Mouse (Mus musculus): ENCODE results near the gene Hsfy2. TPM values are rescaled to one million over a fixed set of nuclear protein-coding genes. Genes with fewer than 3 reads are reported as not detected.

Hsfy2 gene
- polyA plus RNA-seq, 1 experiment from 2014 or later = not detected

- H3K4me2 ChIP-seq (replicated peaks; ENCODE audit: low read depth, low read length) = no peak overlapping the region
- WGBS = 42% methylated on average over 8 of the region's 8 CpGs
- H3K36me3 ChIP-seq (ENCODE audit: insufficient read depth, low read length) = no peaks in the 10 kb centered on the region
- no peak overlapping the region for H3K27ac ChIP-seq (ENCODE audit: low read length)
- DNase-seq (ENCODE audit: low spot score) (no peak), ATAC-seq (no peak)
- H3K4me1 ChIP-seq (ENCODE audit: insufficient read depth, low read depth, low read length) = no peaks in the 10 kb centered on the region
- no peaks in the 10 kb centered on the region for H3K27me3 ChIP-seq (replicated peaks; ENCODE audit: insufficient read depth, low read length)
- H3K9ac ChIP-seq (replicated peaks; ENCODE audit: low read depth) = no peak overlapping the region
- H3K9me3 ChIP-seq (ENCODE audit: low read length) = no peaks in the 10 kb centered on the region
- no peak for TF ChIP-seq CTCF (IDR thresholded peaks at IDR 0.05)
- TF ChIP-seq EP300 (IDR thresholded peaks at IDR 0.05) = no peak
- H3K4me3 ChIP-seq (ENCODE audit: low read depth, low read length) = no peak overlapping the region
These were observed 34.2 kb upstream of the Hsfy2 start for GRCm38 (mm10) chr1:56671241-56671945.

- DNase-seq (ENCODE audit: low spot score) (no peak), ATAC-seq (no peak)
- Histone ChIP-seq H3K36me3 (ENCODE audit: insufficient read depth, low read length) (no peaks in the 10 kb centered on the region), H3K9ac (replicated peaks; ENCODE audit: low read depth) (no peak overlapping the region), H3K4me2 (replicated peaks; ENCODE audit: low read depth, low read length) (no peak overlapping the region), H3K27ac (ENCODE audit: low read length) (no peak overlapping the region), H3K4me1 (ENCODE audit: insufficient read depth, low read depth, low read length) (no peaks in the 10 kb centered on the region), H3K4me3 (ENCODE audit: low read depth, low read length) (no peak overlapping the region), H3K9me3 (ENCODE audit: low read length) (no peaks in the 10 kb centered on the region), H3K27me3 (replicated peaks; ENCODE audit: insufficient read depth, low read length) (no peaks in the 10 kb centered on the region)
- TF ChIP-seq EP300 (IDR thresholded peaks at IDR 0.05) (no peak), CTCF (IDR thresholded peaks at IDR 0.05) (no peak)
- 72% methylated on average over 5 of the region's 5 CpGs for WGBS
These were observed 33.3 kb upstream of the Hsfy2 start for GRCm38 (mm10) chr1:56670509-56670908.

GRCm38 (mm10) chr1:56664606-56665005, 27.4 kb upstream of the Hsfy2 start:
- Histone ChIP-seq H3K4me3 (ENCODE audit: low read depth, low read length) (no peak overlapping the region), H3K9me3 (ENCODE audit: low read length) (no peaks in the 10 kb centered on the region), H3K9ac (replicated peaks; ENCODE audit: low read depth) (no peak overlapping the region), H3K27ac (ENCODE audit: low read length) (no peak overlapping the region), H3K4me2 (replicated peaks; ENCODE audit: low read depth, low read length) (no peak overlapping the region), H3K4me1 (ENCODE audit: insufficient read depth, low read depth, low read length) (no peaks in the 10 kb centered on the region), H3K27me3 (replicated peaks; ENCODE audit: insufficient read depth, low read length) (no peaks in the 10 kb centered on the region), H3K36me3 (ENCODE audit: insufficient read depth, low read length) (no peaks in the 10 kb centered on the region)
- no peak for DNase-seq (ENCODE audit: low spot score)
- 73% methylated on average over 3 of the region's 3 CpGs for WGBS
- TF ChIP-seq EP300 (IDR thresholded peaks at IDR 0.05) (no peak), CTCF (IDR thresholded peaks at IDR 0.05) (no peak)
- no peak for ATAC-seq

- H3K4me1 ChIP-seq (ENCODE audit: insufficient read depth, low read depth, low read length) = no peaks in the 10 kb centered on the region
- no peak overlapping the region for H3K4me3 ChIP-seq (ENCODE audit: low read depth, low read length)
- H3K4me2 ChIP-seq (replicated peaks; ENCODE audit: low read depth, low read length) = no peak overlapping the region
- no peak overlapping the region for H3K9ac ChIP-seq (replicated peaks; ENCODE audit: low read depth)
- H3K9me3 ChIP-seq (ENCODE audit: low read length) = no peaks in the 10 kb centered on the region
- H3K27ac ChIP-seq (ENCODE audit: low read length) = no peak overlapping the region
- no peak for DNase-seq (ENCODE audit: low spot score)
- no peaks in the 10 kb centered on the region for H3K36me3 ChIP-seq (ENCODE audit: insufficient read depth, low read length)
- TF ChIP-seq CTCF (IDR thresholded peaks at IDR 0.05) = no peak
- TF ChIP-seq EP300 (IDR thresholded peaks at IDR 0.05) = no peak
- 60% methylated on average over 7 of the region's 7 CpGs for WGBS
- no peaks in the 10 kb centered on the region for H3K27me3 ChIP-seq (replicated peaks; ENCODE audit: insufficient read depth, low read length)
- ATAC-seq = no peak
These were observed 10.4 kb downstream of the Hsfy2 start for GRCm38 (mm10) chr1:56626824-56627223.

- 79% methylated on average over 3 of the region's 3 CpGs for WGBS
- DNase-seq (ENCODE audit: low spot score) (no peak), ATAC-seq (no peak)
- Histone ChIP-seq H3K36me3 (ENCODE audit: insufficient read depth, low read length) (no peaks in the 10 kb centered on the region), H3K27ac (ENCODE audit: low read length) (no peak overlapping the region), H3K27me3 (replicated peaks; ENCODE audit: insufficient read depth, low read length) (no peaks in the 10 kb centered on the region), H3K4me2 (replicated peaks; ENCODE audit: low read depth, low read length) (no peak overlapping the region), H3K4me1 (ENCODE audit: insufficient read depth, low read depth, low read length) (no peaks in the 10 kb centered on the region), H3K9ac (replicated peaks; ENCODE audit: low read depth) (no peak overlapping the region), H3K9me3 (ENCODE audit: low read length) (no peaks in the 10 kb centered on the region), H3K4me3 (ENCODE audit: low read depth, low read length) (no peak overlapping the region)
- TF ChIP-seq EP300 (IDR thresholded peaks at IDR 0.05) = no peak
- TF ChIP-seq CTCF (IDR thresholded peaks at IDR 0.05) = no peak
These were observed 12.9 kb downstream of the Hsfy2 start for GRCm38 (mm10) chr1:56624304-56624703.

GRCm38 (mm10) chr1:56612384-56612783, 24.9 kb downstream of the Hsfy2 start:
- Histone ChIP-seq H3K9me3 (ENCODE audit: low read length) (no peaks in the 10 kb centered on the region), H3K4me2 (replicated peaks; ENCODE audit: low read depth, low read length) (no peak overlapping the region), H3K9ac (replicated peaks; ENCODE audit: low read depth) (no peak overlapping the region), H3K27ac (ENCODE audit: low read length) (no peak overlapping the region), H3K4me3 (ENCODE audit: low read depth, low read length) (no peak overlapping the region), H3K4me1 (ENCODE audit: insufficient read depth, low read depth, low read length) (no peaks in the 10 kb centered on the region), H3K36me3 (ENCODE audit: insufficient read depth, low read length) (no peaks in the 10 kb centered on the region), H3K27me3 (replicated peaks; ENCODE audit: insufficient read depth, low read length) (no peaks in the 10 kb centered on the region)
- ATAC-seq (no peak), DNase-seq (ENCODE audit: low spot score) (no peak)
- 76% methylated on average over 1 of the region's 1 CpGs for WGBS
- TF ChIP-seq EP300 (IDR thresholded peaks at IDR 0.05) (no peak), CTCF (IDR thresholded peaks at IDR 0.05) (no peak)

Measured in lung, postnatal 0 days (tissue).